Mouse (Mus musculus): ENCODE data around the gene Gm44596.

DNA sequence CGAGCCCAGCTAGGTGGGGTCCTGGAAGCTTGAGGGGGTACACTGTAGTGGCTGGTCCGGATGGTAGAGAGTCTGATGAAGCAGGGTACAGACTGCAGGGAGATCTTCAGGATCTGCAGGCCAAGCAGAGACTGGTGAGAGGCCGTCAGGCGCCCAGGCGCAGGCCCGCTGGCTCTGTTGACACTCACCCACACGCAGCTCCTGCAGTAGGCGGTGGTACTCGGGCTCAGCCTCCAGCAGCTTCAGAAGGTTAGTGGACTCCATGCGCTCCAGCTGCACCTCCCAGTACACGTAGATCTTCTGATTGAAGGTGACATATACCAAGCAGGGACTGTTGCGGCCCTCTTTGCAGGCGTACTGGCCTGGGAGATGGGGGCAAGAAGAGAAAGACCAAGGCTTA is 35.0 kb downstream of the Gm44596 start:
- TF ChIP-seq GATA1 (IDR thresholded peaks at IDR 0.05; ENCODE audit: low read length) (no peak), TAL1 (IDR thresholded peaks at IDR 0.05; ENCODE audit: low read length) (no peak)

Data from erythroblast, embryonic 14.5 days (primary cell).